Mouse (Mus musculus) ES-Bruce4 (cell line): ENCODE measurements around the gene Nadk2. TPM values are rescaled to one million over a fixed set of nuclear protein-coding genes. Genes with fewer than 3 reads are reported as not detected.

Experiments
- H3K27ac ChIP-seq: 2 replicates; pipeline ENCODE4 v1.5.1; 2012; ENCODE audit warnings: low read length, inconsistent platforms; ENCODE audit not compliant: insufficient read depth
- H3K27me3 ChIP-seq: 2 replicates; pipeline ENCODE4 v1.6.1; 2012; ENCODE audit warnings: mild to moderate bottlenecking, low read length, inconsistent platforms; ENCODE audit not compliant: control insufficient read depth, poor library complexity, insufficient read depth, severe bottlenecking
- H3K36me3 ChIP-seq: 2 replicates; pipeline ENCODE4 v1.6.1; 2012; ENCODE audit warnings: inconsistent platforms, mild to moderate bottlenecking, low read length, moderate library complexity; ENCODE audit not compliant: control insufficient read depth, poor library complexity, insufficient read depth, severe bottlenecking
- H3K4me1 ChIP-seq: one replicate; pipeline ENCODE4 v1.8.1; 2011; ENCODE audit warnings: low read length; ENCODE audit not compliant: control insufficient read depth, insufficient read depth
- H3K4me3 ChIP-seq: 2 replicates; pipeline ENCODE4 v1.5.1; 2011; ENCODE audit warnings: low read depth, mild to moderate bottlenecking, low read length
- H3K9ac ChIP-seq: 2 replicates; pipeline ENCODE4 v1.6.1; 2012; ENCODE audit warnings: low read depth, mild to moderate bottlenecking, inconsistent platforms; ENCODE audit not compliant: poor library complexity, severe bottlenecking
- H3K9me3 ChIP-seq: replicated peaks from 2 replicates; pipeline ENCODE4 v1.6.1; 2012; ENCODE audit warnings: mild to moderate bottlenecking, low read length, inconsistent platforms; ENCODE audit not compliant: control insufficient read depth, poor library complexity, insufficient read depth, severe bottlenecking
- CTCF ChIP-seq: IDR thresholded peaks from one replicate; pipeline ENCODE4 v1.8.1; 2011; ENCODE audit warnings: low read depth, low read length
- EP300 ChIP-seq: IDR thresholded peaks from 2 replicates; pipeline ENCODE4 v1.6.1; 2011; ENCODE audit warnings: low read depth, low read length; ENCODE audit not compliant: insufficient read depth
- POLR2A ChIP-seq: IDR thresholded peaks from one replicate; pipeline ENCODE4 v1.8.1; 2011; ENCODE audit warnings: low read length; ENCODE audit not compliant: insufficient read depth
- polyA plus RNA-seq: library from polyadenylated mRNA; stranded (reverse); fragments of >200 nt; gene quantifications from 2 replicates; pipeline ENCODE4 v1.2.4, GENCODE M21; 2011; ENCODE audit warnings: low read depth; ENCODE audit not compliant: missing spikeins, insufficient read depth, insufficient read length

The Nadk2 gene
- polyA plus RNA-seq, 1 experiment, result 83.2 TPM

DNA sequence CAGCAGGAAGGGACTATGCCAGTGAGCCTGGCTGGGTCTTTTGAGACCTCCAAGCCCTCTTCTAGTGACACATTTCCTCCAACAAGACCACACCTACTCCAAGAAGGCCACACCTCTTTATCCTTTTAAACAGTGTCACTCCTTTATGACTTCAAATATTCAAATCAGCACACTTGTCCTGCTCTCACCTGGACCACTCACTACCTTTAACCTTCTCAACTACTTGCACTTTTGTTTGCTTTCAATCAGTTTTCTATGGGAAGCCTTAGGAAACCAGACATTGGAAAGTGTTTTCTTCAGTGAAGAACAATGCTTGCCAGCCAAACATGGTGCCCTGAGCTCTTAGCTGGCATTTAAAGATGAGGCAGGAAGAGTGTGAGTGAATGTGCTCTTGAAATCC lies 84.3 kb downstream of the Nadk2 start, which contains the start of gene Skp2:
Skp2 (minus strand) TSS at position 101 of the 400 bp plus-strand sequence.
- Histone ChIP-seq H3K4me3 (no peak within 1 kb of the TSS), H3K27me3 (no peaks in the 10 kb centered on the region), H3K9me3 (no peaks in the 10 kb centered on the region), H3K9ac (no peak within 1 kb of the TSS), H3K27ac (no peak within 1 kb of the TSS), H3K36me3 (peaks cover 4% of the 10 kb centered on the region), H3K4me1 (no peaks in the 10 kb centered on the region)
- TF ChIP-seq POLR2A (no peak), EP300 (no peak), CTCF (no peak)

Other genes with a start within 250 kb of the Nadk2 start
- not detected in 2 replicates for gene Ranbp3l, start 103.3 kb upstream of the Nadk2 start, polyA plus RNA-seq
- 31.7 and 35.6 TPM in 2 replicates for gene Lmbrd2, start 69.3 kb downstream of the Nadk2 start, polyA plus RNA-seq
- 50.1 and 51.9 TPM in 2 replicates for gene Skp2, start 84.2 kb downstream of the Nadk2 start, polyA plus RNA-seq
- not detected in 2 replicates for gene Ugt3a1, start 205.6 kb downstream of the Nadk2 start, polyA plus RNA-seq